Mouse (Mus musculus): Measurements from ENCODE around the gene Itln1.

- TF ChIP-seq CTCF (IDR thresholded peaks at IDR 0.05; ENCODE audit: low read depth) (no peak), EP300 (IDR thresholded peaks at IDR 0.05; ENCODE audit: low read depth) (no peak)
These were observed 23.8 kb upstream of the Itln1 start, which contains the start of gene Cd244a for GRCm38 (mm10) chr1:171558898-171559297.
